Mouse (Mus musculus) liver, adult 2 months (tissue): Measurements from ENCODE around the gene Gm20604. TPM values are rescaled to one million over a fixed set of nuclear protein-coding genes. Genes with fewer than 3 reads are reported as not detected.
A peak's percentile ranks its signal among the peaks of the same experiment; 100 is the strongest.

Source experiments
- DNase-seq: peaks from one replicate; pipeline ENCODE4 v3.0.0-alpha.2; 2011; ENCODE audit warnings: low read depth, low spot score; ENCODE audit errors: extremely low read depth
- H3K27ac ChIP-seq: fragments of 200-500 bp; replicated peaks from 2 replicates; pipeline ENCODE4 v1.5.1; 2012; ENCODE audit warnings: low read depth, mild to moderate bottlenecking, control low read depth, inconsistent platforms, low read length; ENCODE audit not compliant: insufficient read depth
- H3K27me3 ChIP-seq: fragments of 200-500 bp; 2 replicates; pipeline ENCODE4 v1.6.1; 2012; ENCODE audit warnings: mild to moderate bottlenecking, moderate library complexity, low read length, inconsistent platforms; ENCODE audit not compliant: control insufficient read depth, insufficient read depth
- H3K36me3 ChIP-seq: fragments of 200-500 bp; 2 replicates; pipeline ENCODE4 v1.6.1; 2012; ENCODE audit warnings: low read length, inconsistent platforms; ENCODE audit not compliant: control insufficient read depth, insufficient read depth
- H3K4me1 ChIP-seq: fragments of 200-500 bp; 2 replicates; pipeline ENCODE4 v1.6.1; 2011; ENCODE audit warnings: low read length; ENCODE audit not compliant: control insufficient read depth, insufficient read depth
- H3K4me3 ChIP-seq: fragments of 200-500 bp; 2 replicates; pipeline ENCODE4 v1.5.1; 2011; ENCODE audit warnings: low read depth, mild to moderate bottlenecking, control low read depth, low read length, moderate library complexity; ENCODE audit not compliant: insufficient read depth
- H3K79me2 ChIP-seq: fragments of 200-500 bp; 2 replicates; pipeline ENCODE4 v1.6.1; 2012; ENCODE audit warnings: inconsistent platforms, mild to moderate bottlenecking, low read length, moderate library complexity; ENCODE audit not compliant: control insufficient read depth, insufficient read depth
- H3K9ac ChIP-seq: fragments of 200-500 bp; 2 replicates; pipeline ENCODE4 v1.6.1; 2012; ENCODE audit warnings: low read depth, mild to moderate bottlenecking, control low read depth, inconsistent platforms, low read length
- CTCF ChIP-seq: fragments of 200-500 bp; IDR thresholded peaks from 2 replicates; pipeline ENCODE4 v1.5.1; 2011; ENCODE audit warnings: low read depth, low read length, control low read depth
- POLR2A ChIP-seq: fragments of 200-500 bp; IDR thresholded peaks from 2 replicates; pipeline ENCODE4 v1.6.1; 2011; ENCODE audit warnings: low read length, control low read depth; ENCODE audit not compliant: insufficient read depth; ENCODE audit errors: extremely low read depth
- WGBS: fragments of 180-500 bp; shearing (Covaris S2); methylation state at CpG from one replicate; pipeline ENCODE4 v1.1.7; 2018; 5-methylcytosine and 5-hydroxymethylcytosine counted together
- polyA plus RNA-seq: library from polyadenylated mRNA; depleted of rRNA; stranded (reverse); fragments of >200 nt; gene quantifications from 2 replicates; pipeline ENCODE4 v1.2.3, GENCODE M21; 2012
- total RNA-seq: library from RNA; depleted of rRNA; stranded (reverse); fragments of >200 nt; gene quantifications from 2 replicates; pipeline ENCODE4 v1.2.3, GENCODE M21; 2014

Gene Gm20604
- total and polyA plus RNA-seq, 2 experiments: 0.94 to 1.8 TPM

DNA sequence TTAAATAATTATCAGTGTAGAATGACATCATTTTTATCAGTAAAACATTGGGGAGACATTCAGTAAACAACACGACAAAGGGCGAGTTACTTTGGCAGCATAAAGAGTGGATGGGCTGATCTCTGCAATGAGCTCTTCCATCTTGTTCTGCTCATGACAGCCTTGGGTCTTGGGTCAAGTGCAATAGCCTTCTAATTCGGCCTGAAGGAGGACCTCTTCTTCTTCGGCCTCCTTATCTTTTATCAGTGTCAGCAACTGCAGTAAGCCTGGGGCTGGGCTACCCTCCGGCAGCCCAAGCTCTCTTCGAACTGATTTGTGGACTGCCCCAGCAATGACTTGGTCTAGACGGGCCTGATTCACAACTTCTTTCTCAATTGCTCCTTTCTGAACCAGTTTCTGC is 16.4 kb downstream of the Gm20604 start:
- no peak overlapping the region for H3K4me3 ChIP-seq
- no peak for TF ChIP-seq POLR2A
- no peak for TF ChIP-seq CTCF
- H3K36me3 ChIP-seq: peaks cover 3% of the 10 kb centered on the region
- WGBS: 77% methylated on average over 7 of the region's 7 CpGs
- no peak for DNase-seq
- peaks cover 3% of the 10 kb centered on the region; the same call in 1 of the 2 replicates for H3K79me2 ChIP-seq
- H3K4me1 ChIP-seq: peaks cover 10% of the 10 kb centered on the region
- no peaks in the 10 kb centered on the region for H3K27me3 ChIP-seq
- H3K9ac ChIP-seq: no peak overlapping the region
- no peak overlapping the region for H3K27ac ChIP-seq

DNA sequence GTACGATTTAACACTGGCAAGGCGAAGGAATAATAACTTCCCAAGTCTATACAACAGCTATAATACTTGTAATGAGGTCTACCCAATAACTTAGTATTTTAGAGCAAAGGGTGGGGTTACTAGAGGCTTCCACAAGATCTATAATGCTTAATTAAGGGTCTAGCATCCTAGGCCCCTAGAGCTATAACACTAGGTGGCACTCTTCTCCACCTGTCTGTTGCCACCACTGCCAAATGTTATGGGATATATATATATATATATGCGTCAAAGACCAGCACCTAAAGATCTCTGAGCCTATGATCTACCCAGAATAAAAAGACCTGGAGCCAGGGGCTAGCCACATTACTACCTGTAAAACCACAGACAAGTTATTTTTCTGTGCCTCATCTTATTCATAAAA is 18.2 kb downstream of the Gm20604 start:
- WGBS: 73% methylated on average over 3 of the region's 3 CpGs
- Histone ChIP-seq H3K4me1 (peaks cover 10% of the 10 kb centered on the region), H3K9ac (no peak overlapping the region), H3K4me3 (no peak overlapping the region), H3K36me3 (no peaks in the 10 kb centered on the region), H3K27ac (no peak overlapping the region), H3K79me2 (no peaks in the 10 kb centered on the region; the same call in 1 of the 2 replicates), H3K27me3 (no peaks in the 10 kb centered on the region)
- no peak for DNase-seq
- TF ChIP-seq POLR2A (no peak), CTCF (no peak)

DNA sequence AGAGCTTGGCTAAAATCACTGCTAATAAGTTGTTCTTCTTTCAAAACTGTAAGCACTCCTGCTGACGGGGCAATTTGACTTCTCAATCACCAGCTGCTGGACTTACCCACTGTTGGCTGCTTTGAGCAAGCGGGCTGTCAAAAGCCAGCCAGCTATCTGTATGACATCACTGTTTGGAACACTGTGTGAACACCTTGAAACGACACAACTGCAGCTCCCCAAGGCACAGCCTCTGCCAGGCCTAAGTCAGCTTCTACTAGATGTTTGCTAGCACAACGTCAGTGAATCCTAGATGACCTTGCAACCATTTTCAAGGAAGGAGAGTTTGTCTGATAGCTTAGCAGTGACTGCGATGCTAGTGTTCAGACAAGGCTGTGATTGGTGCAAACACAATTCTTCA is 19.4 kb downstream of the Gm20604 start:
- Histone ChIP-seq H3K36me3 (no peaks in the 10 kb centered on the region), H3K79me2 (no peaks in the 10 kb centered on the region), H3K4me3 (no peak overlapping the region), H3K9ac (no peak overlapping the region), H3K4me1 (peaks cover 5% of the 10 kb centered on the region), H3K27me3 (no peaks in the 10 kb centered on the region), H3K27ac (no peak overlapping the region)
- no peak for DNase-seq
- 70% methylated on average over 5 of the region's 5 CpGs for WGBS
- TF ChIP-seq POLR2A (no peak), CTCF (no peak)

DNA sequence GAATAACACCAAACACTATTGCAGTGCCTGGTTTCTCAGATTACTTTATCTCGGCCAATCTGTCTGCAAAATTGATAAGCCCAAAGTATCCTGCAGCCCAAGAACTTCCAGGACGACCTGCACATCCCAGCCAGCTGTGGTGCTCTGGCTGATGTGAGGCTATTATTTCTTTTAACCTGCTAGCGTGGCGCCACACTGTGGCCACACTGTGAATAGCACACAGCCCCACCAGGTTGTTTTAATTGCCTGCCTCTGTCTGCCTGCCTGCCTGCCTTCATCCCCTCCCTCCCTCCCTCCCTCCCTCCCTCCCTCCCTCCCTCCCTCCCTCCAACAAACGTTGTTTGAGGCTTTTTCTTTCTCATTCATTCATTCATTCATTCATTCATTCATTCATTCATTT is 25.1 kb downstream of the Gm20604 start:
- Histone ChIP-seq H3K27ac (no peak overlapping the region), H3K79me2 (no peaks in the 10 kb centered on the region), H3K4me3 (no peak overlapping the region), H3K27me3 (no peaks in the 10 kb centered on the region), H3K9ac (no peak overlapping the region), H3K4me1 (no peaks in the 10 kb centered on the region), H3K36me3 (no peaks in the 10 kb centered on the region)
- 22% methylated on average over 4 of the region's 5 CpGs for WGBS
- no peak for DNase-seq
- TF ChIP-seq CTCF (peak; percentile 86), POLR2A (no peak)

DNA sequence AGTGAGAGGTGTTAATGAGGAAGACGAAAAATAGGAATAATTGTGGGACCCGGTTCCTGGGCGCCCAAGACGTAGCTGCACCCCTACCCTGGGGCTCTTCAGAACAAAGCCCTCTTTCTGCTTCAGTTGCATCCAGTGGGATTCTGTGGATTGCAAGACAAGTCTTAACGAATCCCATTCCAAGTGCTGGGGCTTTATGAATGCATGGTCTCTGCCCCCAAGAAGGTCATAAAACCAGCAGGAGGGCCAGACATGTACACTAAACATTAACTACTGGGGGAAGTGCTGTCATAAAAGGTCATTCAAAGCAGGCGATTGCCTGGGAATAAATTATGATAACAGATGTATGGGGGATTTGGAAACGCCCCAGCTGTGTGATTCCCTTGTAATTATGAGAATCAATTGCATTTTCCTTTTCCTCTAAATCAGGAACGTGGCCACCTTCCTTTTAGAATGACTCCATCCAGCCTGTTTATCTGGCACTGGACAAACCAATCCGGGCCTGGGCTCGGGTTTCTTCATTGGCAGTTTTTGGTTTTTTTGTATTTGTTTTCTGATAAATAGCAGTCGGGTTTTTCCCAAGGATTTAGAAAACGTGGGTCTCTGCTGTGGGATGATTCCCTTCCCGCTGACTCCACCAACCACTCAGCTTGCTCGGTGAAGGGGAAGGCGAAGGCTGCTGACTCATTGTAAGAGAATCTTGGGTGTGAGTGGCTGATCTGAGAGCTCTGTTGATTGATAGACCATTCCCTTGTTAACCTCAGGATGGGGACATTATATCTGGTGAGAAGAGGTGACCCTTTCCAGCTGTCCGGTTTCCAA is 27.5 kb downstream of the Gm20604 start:
- TF ChIP-seq CTCF (no peak), POLR2A (no peak)
- Histone ChIP-seq H3K4me1 (no peaks in the 10 kb centered on the region), H3K36me3 (no peaks in the 10 kb centered on the region), H3K27me3 (no peaks in the 10 kb centered on the region), H3K27ac (no peak overlapping the region), H3K79me2 (no peaks in the 10 kb centered on the region), H3K4me3 (no peak overlapping the region), H3K9ac (no peak overlapping the region)
- no peak for DNase-seq
- WGBS: 41% methylated on average over 16 of the region's 16 CpGs

DNA sequence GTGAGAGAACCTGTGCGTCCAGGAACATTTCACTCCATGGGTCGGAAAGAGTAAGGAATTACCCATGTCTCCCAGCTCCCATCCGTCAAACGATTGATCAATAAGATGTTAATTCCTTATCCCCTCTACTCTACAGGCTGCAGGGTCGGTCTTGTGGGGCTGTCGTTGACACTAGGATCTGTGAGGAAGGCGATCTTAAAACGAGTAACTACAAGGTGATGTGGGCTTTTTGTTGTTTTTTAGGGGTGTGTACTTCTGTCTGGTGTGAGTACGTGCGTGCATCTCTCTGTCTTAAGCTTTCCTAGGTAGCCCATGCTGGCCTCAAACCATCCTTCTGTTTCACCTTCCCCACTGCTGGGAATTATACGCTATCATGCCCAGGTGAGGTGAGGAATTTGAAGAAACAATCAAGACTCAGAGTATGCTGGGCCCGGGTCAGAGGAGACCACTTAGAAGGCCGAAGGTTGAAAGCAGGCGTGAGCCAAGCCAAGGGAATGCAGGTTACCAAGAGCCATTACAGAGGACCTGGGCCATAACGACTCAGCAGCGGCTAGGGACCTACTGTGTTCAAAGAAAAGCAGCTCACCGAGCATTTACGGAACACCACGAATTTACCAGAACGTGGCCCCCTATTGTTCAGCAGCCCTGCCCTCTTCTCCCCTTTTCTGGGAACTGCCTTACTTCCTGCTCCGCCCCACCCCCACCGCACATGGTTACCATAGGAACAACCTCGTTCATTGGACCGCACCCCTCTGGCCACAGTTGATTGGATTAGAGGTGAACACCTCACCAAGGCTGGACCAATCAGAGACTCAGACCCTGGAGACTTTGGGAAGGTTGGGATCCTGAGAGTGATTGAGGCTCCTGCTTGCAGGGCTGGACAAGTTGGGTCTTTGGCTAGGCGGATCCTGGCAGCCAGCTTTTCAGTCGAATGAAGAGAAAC is 28.3 kb downstream of the Gm20604 start:
- no peaks in the 10 kb centered on the region for H3K27me3 ChIP-seq
- WGBS: 54% methylated on average over 26 of the region's 26 CpGs
- H3K4me1 ChIP-seq: no peaks in the 10 kb centered on the region
- peak; percentile 29 for DNase-seq
- no peaks in the 10 kb centered on the region for H3K79me2 ChIP-seq
- no peak overlapping the region for H3K9ac ChIP-seq
- no peak overlapping the region for H3K4me3 ChIP-seq
- H3K27ac ChIP-seq: no peak overlapping the region
- TF ChIP-seq POLR2A (no peak), CTCF (no peak)
- H3K36me3 ChIP-seq: no peaks in the 10 kb centered on the region
